Mouse (Mus musculus): ENCODE results near the gene Fgfr3. TPM values are rescaled to one million over a fixed set of nuclear protein-coding genes. Genes with fewer than 3 reads are reported as not detected.
A peak's percentile ranks its signal among the peaks of the same experiment; 100 is the strongest.

Gene Fgfr3
- polyA plus RNA-seq, 1 experiment from 2014 or later, result 4.3 TPM

- WGBS, result 56% methylated on average over 14 of the region's 14 CpGs
- 0 out of 2 replicates have a peak, but pooled peaks cover 7% of the 10 kb centered on the region for H3K27me3 ChIP-seq (replicated peaks)
- peaks cover 46% of the 10 kb centered on the region for H3K4me1 ChIP-seq
- no peak overlapping the region for H3K4me2 ChIP-seq
- no peaks in the 10 kb centered on the region for H3K36me3 ChIP-seq
- H3K9ac ChIP-seq, result 0 out of 2 replicates have a peak overlapping the region, but pooled peaks have one; percentile 48
- ATAC-seq (ENCODE audit: extremely low read depth, insufficient number of reproducible peaks, low FRiP score, low TSS enrichment), result no peak
- H3K4me3 ChIP-seq, result no peak overlapping the region
- H3K27ac ChIP-seq (replicated peaks), result peak overlapping the region; percentile 58; the same call in 1 of the 2 replicates
- H3K9me3 ChIP-seq, result no peaks in the 10 kb centered on the region
Measured at GRCm38 (mm10) chr5:33688278-33689220, 32.9 kb upstream of the Fgfr3 start.

- ATAC-seq (ENCODE audit: extremely low read depth, insufficient number of reproducible peaks, low FRiP score, low TSS enrichment), result no peak
- 0 out of 2 replicates have a peak overlapping the region, but pooled peaks have one; percentile 48 for H3K9ac ChIP-seq
- no peaks in the 10 kb centered on the region for H3K36me3 ChIP-seq
- H3K4me2 ChIP-seq, result no peak overlapping the region
- no peak overlapping the region for H3K4me3 ChIP-seq
- H3K9me3 ChIP-seq, result no peaks in the 10 kb centered on the region
- H3K4me1 ChIP-seq, result peaks cover 46% of the 10 kb centered on the region
- H3K27ac ChIP-seq (replicated peaks), result peak overlapping the region; percentile 58
- H3K27me3 ChIP-seq (replicated peaks), result peaks cover 15% of the 10 kb centered on the region
- 67% methylated on average over 20 of the region's 20 CpGs for WGBS
Measured at GRCm38 (mm10) chr5:33689221-33689844, 32.1 kb upstream of the Fgfr3 start.

GRCm38 (mm10) chr5:33689852-33690645 lies 31.4 kb upstream of the Fgfr3 start:
- H3K27me3 ChIP-seq (replicated peaks), result peaks cover 20% of the 10 kb centered on the region
- no peak overlapping the region for H3K4me3 ChIP-seq
- no peak overlapping the region for H3K4me2 ChIP-seq
- peak overlapping the region; percentile 8; the same call in 1 of the 2 replicates for H3K9ac ChIP-seq
- 76% methylated on average over 11 of the region's 11 CpGs for whole genome bisulfite sequencing
- H3K9me3 ChIP-seq, result no peaks in the 10 kb centered on the region
- H3K27ac ChIP-seq (replicated peaks), result peak overlapping the region; percentile 58
- H3K36me3 ChIP-seq, result no peaks in the 10 kb centered on the region
- no peak for ATAC-seq (ENCODE audit: extremely low read depth, insufficient number of reproducible peaks, low FRiP score, low TSS enrichment)
- peaks cover 50% of the 10 kb centered on the region for H3K4me1 ChIP-seq

GRCm38 (mm10) chr5:33692393-33692792 lies 29.1 kb upstream of the Fgfr3 start:
- ATAC-seq (ENCODE audit: extremely low read depth, insufficient number of reproducible peaks, low FRiP score, low TSS enrichment), result no peak
- Histone ChIP-seq H3K4me2 (peak overlapping the region; percentile 61), H3K9ac (peak overlapping the region; percentile 71), H3K36me3 (no peaks in the 10 kb centered on the region), H3K9me3 (no peaks in the 10 kb centered on the region), H3K4me3 (peak overlapping the region; percentile 21), H3K27ac (replicated peaks) (peak overlapping the region; percentile 63), H3K27me3 (replicated peaks) (peaks cover 39% of the 10 kb centered on the region), H3K4me1 (peaks cover 56% of the 10 kb centered on the region)
- 7% methylated on average over 24 of the region's 24 CpGs for WGBS

- peak overlapping the region; percentile 79; the same call in 1 of the 2 replicates for H3K9ac ChIP-seq
- H3K4me3 ChIP-seq, result 0 out of 2 replicates have a peak overlapping the region, but pooled peaks have one; percentile 54
- 70% methylated on average over 9 of the region's 9 CpGs for WGBS
- H3K4me2 ChIP-seq, result peak overlapping the region; percentile 79; the same call in 1 of the 2 replicates
- H3K27me3 ChIP-seq (replicated peaks), result peaks cover 55% of the 10 kb centered on the region
- peaks cover 50% of the 10 kb centered on the region for H3K4me1 ChIP-seq
- H3K9me3 ChIP-seq, result no peaks in the 10 kb centered on the region
- no peak overlapping the region for H3K27ac ChIP-seq (replicated peaks)
- no peaks in the 10 kb centered on the region for H3K36me3 ChIP-seq
- no peak for ATAC-seq (ENCODE audit: extremely low read depth, insufficient number of reproducible peaks, low FRiP score, low TSS enrichment)
Measured at GRCm38 (mm10) chr5:33694461-33694847, 27.0 kb upstream of the Fgfr3 start.

- no peak for ATAC-seq (ENCODE audit: extremely low read depth, insufficient number of reproducible peaks, low FRiP score, low TSS enrichment)
- peak overlapping the region; percentile 79 for H3K4me2 ChIP-seq
- peak overlapping the region; percentile 54 for H3K4me3 ChIP-seq
- H3K9ac ChIP-seq, result peak overlapping the region; percentile 79
- no peaks in the 10 kb centered on the region for H3K36me3 ChIP-seq
- peaks cover 50% of the 10 kb centered on the region for H3K4me1 ChIP-seq
- WGBS, result 4% methylated on average over 59 of the region's 71 CpGs
- peaks cover 55% of the 10 kb centered on the region for H3K27me3 ChIP-seq (replicated peaks)
- H3K27ac ChIP-seq (replicated peaks), result peak overlapping the region; percentile 16; the same call in 1 of the 2 replicates
- no peaks in the 10 kb centered on the region for H3K9me3 ChIP-seq
Measured at GRCm38 (mm10) chr5:33694848-33695717, 26.4 kb upstream of the Fgfr3 start.

GRCm38 (mm10) chr5:33695718-33696121 lies 25.8 kb upstream of the Fgfr3 start:
- Histone ChIP-seq H3K4me2 (peak overlapping the region; percentile 79), H3K4me1 (peaks cover 54% of the 10 kb centered on the region), H3K9ac (peak overlapping the region; percentile 79), H3K36me3 (no peaks in the 10 kb centered on the region), H3K27me3 (replicated peaks) (peaks cover 59% of the 10 kb centered on the region), H3K4me3 (peak overlapping the region; percentile 54), H3K27ac (replicated peaks) (peak overlapping the region; percentile 16; the same call in 1 of the 2 replicates), H3K9me3 (no peaks in the 10 kb centered on the region)
- ATAC-seq (ENCODE audit: extremely low read depth, insufficient number of reproducible peaks, low FRiP score, low TSS enrichment), result no peak
- 5% methylated on average over 24 of the region's 24 CpGs for WGBS

- H3K4me2 ChIP-seq, result no peak overlapping the region
- no peak overlapping the region for H3K27ac ChIP-seq (replicated peaks)
- 60% methylated on average over 5 of the region's 5 CpGs for WGBS
- no peak for ATAC-seq (ENCODE audit: extremely low read depth, insufficient number of reproducible peaks, low FRiP score, low TSS enrichment)
- H3K27me3 ChIP-seq (replicated peaks), result peaks cover 66% of the 10 kb centered on the region
- peaks cover 55% of the 10 kb centered on the region for H3K4me1 ChIP-seq
- no peaks in the 10 kb centered on the region for H3K9me3 ChIP-seq
- no peak overlapping the region for H3K9ac ChIP-seq
- H3K4me3 ChIP-seq, result no peak overlapping the region
- no peaks in the 10 kb centered on the region for H3K36me3 ChIP-seq
Measured at GRCm38 (mm10) chr5:33696430-33696829, 25.0 kb upstream of the Fgfr3 start.

GRCm38 (mm10) chr5:33697534-33697933 lies 23.9 kb upstream of the Fgfr3 start:
- no peak for ATAC-seq (ENCODE audit: extremely low read depth, insufficient number of reproducible peaks, low FRiP score, low TSS enrichment)
- H3K27ac ChIP-seq (replicated peaks), result no peak overlapping the region
- no peaks in the 10 kb centered on the region for H3K9me3 ChIP-seq
- H3K27me3 ChIP-seq (replicated peaks), result peaks cover 66% of the 10 kb centered on the region
- no peak overlapping the region for H3K4me2 ChIP-seq
- peaks cover 51% of the 10 kb centered on the region for H3K4me1 ChIP-seq
- no peak overlapping the region for H3K4me3 ChIP-seq
- H3K9ac ChIP-seq, result peak overlapping the region; percentile 53
- 67% methylated on average over 1 of the region's 1 CpGs for WGBS
- H3K36me3 ChIP-seq, result no peaks in the 10 kb centered on the region

- Histone ChIP-seq H3K9ac (peak overlapping the region; percentile 53), H3K4me2 (no peak overlapping the region), H3K27ac (replicated peaks) (no peak overlapping the region), H3K9me3 (no peaks in the 10 kb centered on the region), H3K4me3 (no peak overlapping the region), H3K4me1 (peaks cover 47% of the 10 kb centered on the region), H3K27me3 (replicated peaks) (peaks cover 66% of the 10 kb centered on the region), H3K36me3 (no peaks in the 10 kb centered on the region)
- no peak for ATAC-seq (ENCODE audit: extremely low read depth, insufficient number of reproducible peaks, low FRiP score, low TSS enrichment)
- 31% methylated on average over 13 of the region's 13 CpGs for WGBS
Measured at GRCm38 (mm10) chr5:33697947-33698512, 23.4 kb upstream of the Fgfr3 start.
